Comparison of ENCODE assay signal across 8 mouse cellular contexts in genomic region chr4:129928124-129928751, GRCm38 (mm10). TPM values are rescaled to one million over a fixed set of nuclear protein-coding genes. Genes with fewer than 3 reads are reported as not detected.
DNase-seq lines count a peak whose midpoint lies in the region; ATAC-seq and TF ChIP-seq lines count a peak whose summit lies in the region.

No protein-coding gene starts in this region.

- peaks cover 6% of the 10 kb centered on the region for H3K4me1 ChIP-seq in forebrain, embryonic 15.5 days
- H3K4me1 ChIP-seq in lung, embryonic 14.5 days (ENCODE audit: insufficient read depth): 0 out of 2 replicates have a peak, but pooled peaks cover 2% of the 10 kb centered on the region
- H3K4me1 ChIP-seq in olfactory bulb, adult 2 months (ENCODE audit: control insufficient read depth, insufficient read depth, low read length): peaks cover 9% of the 10 kb centered on the region

- peak overlapping the region; percentile 21 for H3K4me3 ChIP-seq in forebrain, embryonic 15.5 days
- H3K4me3 ChIP-seq in lung, embryonic 14.5 days (ENCODE audit: low read depth, low read length): peak overlapping the region; percentile 19; the same call in 1 of the 2 replicates
- peak overlapping the region; percentile 30; the same call in 1 of the 2 replicates for H3K4me3 ChIP-seq in olfactory bulb, adult 2 months (ENCODE audit: insufficient read depth, low read depth, low read length)

- no peak for TF ChIP-seq POLR2A in olfactory bulb, adult 2 months (IDR thresholded peaks at IDR 0.05; ENCODE audit: insufficient read depth, low read depth, low read length)

- intact Hi-C loops in heart, postnatal 25 days (cut with DNase I): loop anchor here (1.0 to 5.0 kb wide), 3 partner anchors 46 to 227 kb away; no protein-coding TSS in a partner anchor

- H3K27me3 ChIP-seq in forebrain, embryonic 15.5 days: no peaks in the 10 kb centered on the region
- no peaks in the 10 kb centered on the region for H3K27me3 ChIP-seq in lung, embryonic 14.5 days (ENCODE audit: insufficient read depth, low read length)

- no peak overlapping the region for H3K9ac ChIP-seq in forebrain, embryonic 15.5 days (replicated peaks)
- 0 out of 2 replicates have a peak overlapping the region, but pooled peaks have one; percentile 24 for H3K9ac ChIP-seq in lung, embryonic 14.5 days

- H3K36me3 ChIP-seq in forebrain, embryonic 15.5 days: no peaks in the 10 kb centered on the region
- no peaks in the 10 kb centered on the region for H3K36me3 ChIP-seq in lung, embryonic 14.5 days (ENCODE audit: insufficient read depth)

- H3K27ac ChIP-seq in forebrain, embryonic 15.5 days (replicated peaks): no peak overlapping the region
- H3K27ac ChIP-seq in lung, embryonic 14.5 days (ENCODE audit: low read depth): no peak overlapping the region
- H3K27ac ChIP-seq in olfactory bulb, adult 2 months (ENCODE audit: insufficient read depth, low read depth, low read length): no peak overlapping the region

- DNase-seq in ES-CJ7 (ENCODE audit: low read depth, low spot score): peak; percentile 71
- peak; percentile 57 for DNase-seq in c-Kit-positive CD71-positive TER-119-negative erythroid progenitor cells, embryonic 14.5 days (ENCODE audit: low read depth)
- DNase-seq in heart, postnatal 25 days (ENCODE audit: low spot score): peak; percentile 54
- peak; percentile 83 for DNase-seq in layer of hippocampus, adult 11-12 months (ENCODE audit: low spot score)
- peak; percentile 88 for DNase-seq in lung, embryonic 14.5 days
- peak; percentile 83 to 98 for DNase-seq in thymus, postnatal 10 days (ENCODE audit: low spot score in 2 of 2)

- TF ChIP-seq CTCF in lung, embryonic 14.5 days (IDR thresholded peaks at IDR 0.05; ENCODE audit: low read depth): peak; percentile 96
- peak; percentile 95 for TF ChIP-seq CTCF in olfactory bulb, adult 2 months (IDR thresholded peaks at IDR 0.05; ENCODE audit: insufficient read depth, low read depth, low read length)

- H3K4me2 ChIP-seq in forebrain, embryonic 15.5 days (replicated peaks): peak overlapping the region; percentile 41
- peak overlapping the region; percentile 53 for H3K4me2 ChIP-seq in lung, embryonic 14.5 days

- 6% methylated on average over 19 of the region's 19 CpGs for WGBS in forebrain, embryonic 15.5 days
- WGBS in lung, embryonic 14.5 days: 4% methylated on average over 19 of the region's 19 CpGs
- 5% methylated on average over 19 of the region's 19 CpGs for WGBS in olfactory bulb, adult 2 months

- no peak for ATAC-seq in forebrain, embryonic 15.5 days (replicated peaks)
- peak; percentile 65 for ATAC-seq in lung, embryonic 14.5 days (ENCODE audit: insufficient read depth)

- no peaks in the 10 kb centered on the region for H3K9me3 ChIP-seq in forebrain, embryonic 15.5 days
- no peaks in the 10 kb centered on the region for H3K9me3 ChIP-seq in lung, embryonic 14.5 days (ENCODE audit: low read depth, low read length)

RNA-seq across cellular contexts. Expression of gene Spocd1, which starts 0.8 kb away (rescaled TPM):
- polyA plus RNA-seq in forebrain, embryonic 15.5 days (2015; fragmentation: Nextera tagmentation; extraction: Ambion mirVana): not detected in 2 replicates
- total RNA-seq in heart, postnatal 25 days (2021): under 1 TPM in 1 of 2 experiments, not detected in 1; 0.08 TPM
- polyA plus RNA-seq in lung, embryonic 14.5 days (2014; fragmentation: Nextera tagmentation; extraction: Ambion mirVana): 0.05 TPM in 1 of 2 replicates, not detected in the other
- not detected in 2 replicates for polyA plus RNA-seq in olfactory bulb, adult 2 months (2012; ENCODE audit: insufficient read depth, insufficient read length, low replicate concordance, missing spikeins)

RNA-seq across cellular contexts. Expression of gene Adgrb2, which starts 56.4 kb away (rescaled TPM):
- polyA plus RNA-seq in forebrain, embryonic 15.5 days (2015; fragmentation: Nextera tagmentation; extraction: Ambion mirVana): 12.9 and 13.2 TPM in 2 replicates
- total RNA-seq in heart, postnatal 25 days (2021): 1 to 10 TPM; 2.3 to 2.6 TPM
- 2.0 TPM in 2 replicates for polyA plus RNA-seq in lung, embryonic 14.5 days (2014; fragmentation: Nextera tagmentation; extraction: Ambion mirVana)
- polyA plus RNA-seq in olfactory bulb, adult 2 months (2012; ENCODE audit: insufficient read depth, insufficient read length, low replicate concordance, missing spikeins): not detected in 2 replicates
